Mouse (Mus musculus) frontal cortex, postnatal 14 days (tissue): Measurements from ENCODE around the gene Mylk2.

Source experiments
- DNase-seq, 2 experiments: peaks; one replicate each; pipeline ENCODE4 v3.0.0; 2022; ENCODE audit warnings: low spot score in 2 of 2

The Mylk2 gene

DNA sequence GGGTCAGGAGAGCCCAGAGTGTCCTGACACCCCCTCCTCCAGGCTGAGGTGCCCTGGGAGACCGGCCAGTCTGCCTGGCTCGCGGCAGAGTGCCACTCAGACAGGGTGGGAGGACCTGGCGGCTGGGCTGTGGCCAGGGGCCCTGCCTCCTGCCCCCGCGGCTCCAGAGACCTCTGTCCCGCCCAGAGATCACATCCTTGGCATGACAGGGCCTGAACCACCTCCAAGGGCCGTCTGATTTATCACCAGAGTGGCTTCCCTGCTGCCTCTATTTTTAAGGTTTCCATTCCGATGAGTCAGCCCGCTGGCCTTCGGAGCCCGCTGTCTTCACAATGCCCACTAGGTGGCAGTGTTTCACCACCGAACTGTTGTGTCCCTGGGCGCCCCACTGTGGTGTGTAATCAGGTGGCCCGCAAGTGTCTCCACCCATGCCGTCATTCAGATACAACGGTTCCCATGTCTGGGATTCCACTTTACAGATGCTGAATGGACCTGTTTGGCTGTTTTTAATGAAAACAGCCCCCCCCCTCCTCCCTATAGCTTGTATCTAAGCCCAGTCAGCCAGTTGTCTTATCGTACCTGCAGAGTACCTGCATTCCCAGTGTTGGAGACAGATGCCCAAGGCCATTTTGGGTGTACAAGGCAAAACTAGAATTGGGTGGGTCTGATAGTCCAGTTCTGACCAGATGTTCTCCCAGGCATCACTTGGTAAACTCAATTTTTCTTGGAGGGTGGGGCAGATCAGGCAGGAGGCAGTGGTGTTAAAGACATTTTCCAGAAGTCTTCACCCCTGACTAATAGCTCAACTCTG is 3.4 kb downstream of the Mylk2 start:
- DNase-seq: peak; percentile 83 to 89

DNA sequence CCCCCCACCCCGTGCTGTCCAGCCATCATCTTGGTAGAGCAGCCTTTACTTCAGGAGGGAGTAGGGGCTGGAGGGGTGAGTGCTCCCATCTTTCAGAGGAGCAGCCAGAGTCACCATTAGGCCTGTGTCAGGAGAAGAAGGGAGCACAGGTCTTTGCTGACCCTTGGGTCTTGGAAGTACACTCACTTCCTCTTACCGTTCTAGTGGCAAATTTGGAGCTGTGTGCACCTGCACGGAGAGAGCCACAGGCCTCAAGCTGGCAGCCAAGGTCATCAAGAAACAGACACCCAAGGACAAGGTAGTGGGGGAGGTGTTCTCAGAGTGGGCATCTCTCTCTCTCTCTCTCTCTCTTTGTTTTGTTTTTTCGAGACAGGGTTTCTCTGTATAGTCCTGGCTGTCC is 4.3 kb downstream of the Mylk2 start:
- DNase-seq: no peak

GRCm38 (mm10) chr2:152916111-152916510 is 5.0 kb downstream of the Mylk2 start:
- DNase-seq: no peak

DNA sequence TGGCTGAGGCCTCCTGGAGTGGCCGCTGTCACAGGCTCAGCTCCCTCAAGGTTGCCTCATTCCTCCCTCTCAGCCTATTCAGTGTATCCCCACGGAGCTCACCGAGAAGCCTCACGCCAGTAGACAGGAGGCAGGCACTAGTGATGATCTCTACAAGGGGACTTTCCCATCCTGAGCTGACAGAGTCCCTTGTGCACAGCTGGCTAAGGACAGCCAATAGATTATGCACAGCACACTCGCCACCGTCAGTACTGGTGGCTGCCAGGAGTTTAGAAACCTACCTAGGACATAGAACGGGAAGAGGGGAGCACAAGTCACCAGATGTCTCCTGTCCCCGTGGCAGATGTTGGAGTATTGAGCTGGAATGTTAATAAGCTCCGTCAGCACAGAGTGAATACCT is 6.5 kb downstream of the Mylk2 start:
- no peak for DNase-seq

DNA sequence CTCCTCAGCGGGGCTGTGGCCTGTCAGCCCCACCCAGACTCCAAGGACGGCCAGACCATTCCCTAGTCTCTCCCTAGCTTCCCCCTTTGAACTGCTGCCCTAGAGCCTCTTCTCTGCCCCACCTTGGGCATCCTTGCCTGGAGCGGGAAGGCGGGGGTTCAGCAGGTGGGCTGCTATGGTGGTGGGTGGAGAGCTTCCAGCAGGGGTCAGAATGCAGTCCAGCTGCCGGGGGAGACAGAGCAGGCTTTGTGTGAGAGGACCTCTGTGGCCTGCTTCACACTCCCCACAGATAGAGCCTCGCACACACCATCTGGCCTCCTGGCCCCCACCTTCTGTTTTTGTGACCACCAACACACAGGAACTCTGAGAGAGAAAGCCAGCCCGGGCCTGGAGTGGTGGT is 11.2 kb downstream of the Mylk2 start:
- no peak for DNase-seq

- DNase-seq: no peak
Measured at GRCm38 (mm10) chr2:152923621-152924020, 12.5 kb downstream of the Mylk2 start.

DNA sequence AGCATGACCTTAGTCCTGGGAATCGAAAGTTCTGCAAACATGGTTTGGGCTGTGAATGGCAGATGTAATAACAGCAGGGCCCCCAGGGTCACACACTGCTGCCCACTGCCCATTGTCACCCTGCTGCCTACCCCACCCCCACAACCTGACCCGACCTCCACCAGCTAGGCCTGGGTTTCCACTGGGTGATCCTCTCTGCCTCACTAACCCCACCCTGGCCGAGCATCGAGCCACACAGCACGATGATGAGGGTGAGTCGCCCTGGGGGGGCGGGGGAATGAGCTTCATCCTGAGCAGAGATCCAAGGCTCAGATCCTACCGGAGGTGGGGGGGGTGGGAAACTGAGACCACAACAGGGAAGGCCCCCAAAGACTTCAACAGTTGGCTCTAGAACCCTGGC is 13.0 kb downstream of the Mylk2 start:
- DNase-seq: no peak

DNA sequence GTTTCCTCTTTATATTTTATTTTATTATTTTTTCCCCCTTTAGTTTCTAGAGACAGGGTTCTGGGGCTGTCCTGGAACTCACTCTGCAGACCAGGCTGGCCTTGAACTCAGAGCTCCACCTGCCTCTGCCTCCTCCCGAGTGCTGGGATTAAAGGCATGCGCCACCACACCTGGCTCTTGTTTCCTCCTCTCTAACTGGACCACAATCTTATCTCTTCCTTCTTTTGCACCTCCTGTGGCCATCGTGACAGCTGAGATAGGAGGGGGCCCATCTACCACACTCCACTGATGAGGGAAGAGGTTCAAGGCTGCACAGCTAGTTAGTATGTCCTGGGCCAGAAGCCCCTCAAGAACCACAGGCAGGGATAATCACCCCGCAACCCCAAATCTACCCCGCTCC is 13.4 kb downstream of the Mylk2 start:
- DNase-seq: no peak

- DNase-seq: no peak
Measured at GRCm38 (mm10) chr2:152925189-152925872, 14.2 kb downstream of the Mylk2 start.

DNA sequence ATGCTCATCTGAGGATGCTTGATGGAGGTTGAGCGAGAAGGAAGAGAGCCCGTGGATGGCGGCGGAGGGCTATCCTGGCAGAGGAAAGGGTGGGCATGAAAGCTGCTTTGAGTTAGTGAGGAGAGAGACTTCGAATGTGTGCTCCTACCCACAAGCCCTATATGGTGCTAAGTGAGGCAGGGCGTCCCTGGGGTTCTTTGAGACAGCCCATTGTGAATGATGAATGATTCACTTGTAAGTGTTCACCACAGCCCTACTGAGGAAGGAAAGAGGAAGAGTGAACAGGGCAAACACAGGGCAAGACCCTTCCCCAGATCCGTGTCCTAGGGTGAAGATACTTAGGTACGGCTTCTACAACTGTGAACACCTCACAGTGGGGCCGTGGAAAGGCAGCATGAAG is 15.7 kb downstream of the Mylk2 start:
- DNase-seq: no peak

GRCm38 (mm10) chr2:152927371-152927770 is 16.2 kb downstream of the Mylk2 start:
- no peak for DNase-seq

GRCm38 (mm10) chr2:152928219-152928987 is 17.3 kb downstream of the Mylk2 start:
- DNase-seq: no peak

- DNase-seq: no peak
Measured at GRCm38 (mm10) chr2:152928988-152929370, 17.8 kb downstream of the Mylk2 start.

GRCm38 (mm10) chr2:152930276-152930675 is 19.1 kb downstream of the Mylk2 start:
- DNase-seq: no peak

DNA sequence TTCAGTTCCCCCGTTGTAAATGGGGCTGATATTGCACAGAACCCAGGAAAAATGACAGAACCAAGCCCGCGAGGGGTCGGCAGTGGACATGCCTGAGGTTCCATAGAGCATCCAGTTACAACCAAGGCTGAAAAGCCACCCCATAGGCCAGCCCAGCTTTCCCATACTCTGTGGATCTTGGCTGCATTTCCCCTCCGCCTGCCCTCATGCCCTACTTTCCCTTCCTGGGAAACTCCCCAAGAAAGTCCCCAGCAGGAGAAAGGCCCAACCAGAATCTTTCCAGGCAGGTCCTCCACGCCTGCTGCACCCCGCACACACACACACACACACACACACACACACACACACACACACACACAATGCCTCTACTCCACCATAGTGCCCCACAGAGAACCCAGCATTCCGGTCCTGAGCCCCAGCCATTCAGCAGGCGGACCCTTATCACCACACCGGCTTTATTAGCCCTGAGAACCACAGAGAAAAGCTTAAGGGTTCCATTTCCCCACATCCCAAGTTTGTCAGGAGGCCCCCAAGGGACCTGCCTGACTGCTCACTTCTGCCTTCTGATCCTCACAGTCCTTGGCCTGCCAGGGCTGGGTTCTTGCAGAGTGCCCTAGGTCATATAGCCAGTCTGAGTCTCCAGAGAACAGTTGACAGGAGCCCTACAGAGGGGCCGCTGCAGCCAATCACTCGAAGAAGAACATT is 20.5 kb downstream of the Mylk2 start:
- no peak for DNase-seq

GRCm38 (mm10) chr2:152933048-152933447 is 21.9 kb downstream of the Mylk2 start, which contains the start of gene Foxs1:
TSS of gene Foxs1 (minus strand) at chr2:152933208.
- no peak for DNase-seq

- DNase-seq: no peak
Measured at GRCm38 (mm10) chr2:152933614-152934013, 22.5 kb downstream of the Mylk2 start.

GRCm38 (mm10) chr2:152939846-152940245 is 28.7 kb downstream of the Mylk2 start:
- no peak for DNase-seq

GRCm38 (mm10) chr2:152941106-152941505 is 30.0 kb downstream of the Mylk2 start:
- DNase-seq: no peak

- no peak for DNase-seq
Measured at GRCm38 (mm10) chr2:152941776-152942175, 30.6 kb downstream of the Mylk2 start.

DNA sequence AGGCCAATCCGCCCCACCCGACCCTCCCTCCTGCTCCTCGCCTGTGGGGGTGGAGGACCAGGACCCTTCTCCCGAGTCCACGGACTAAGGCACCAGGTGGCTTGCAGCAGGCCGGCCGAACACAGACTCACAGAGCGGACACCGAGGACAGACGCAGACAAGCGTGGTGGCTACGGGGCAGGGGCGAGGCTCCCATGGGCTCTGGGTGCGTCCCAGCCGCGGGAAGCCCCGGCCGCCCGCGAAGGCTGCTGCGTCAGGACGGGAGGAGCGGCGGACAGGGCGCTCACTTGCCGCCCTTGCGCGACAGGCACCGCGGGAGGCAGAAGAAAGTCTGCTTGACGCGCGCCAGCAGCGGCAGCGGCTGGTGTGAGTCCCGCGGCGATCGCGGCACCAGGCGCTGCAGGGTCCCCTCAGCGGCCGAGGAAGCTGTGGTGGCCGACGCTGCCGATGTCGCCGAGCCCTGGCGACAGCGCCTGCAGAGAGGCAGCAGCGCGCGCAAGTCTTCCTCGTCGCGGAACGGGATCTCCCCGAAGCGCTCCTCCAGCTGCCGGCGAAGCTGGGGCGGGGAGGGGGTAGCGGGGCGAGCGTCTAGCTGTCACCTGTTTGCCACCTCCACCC is 31.9 kb downstream of the Mylk2 start:
- DNase-seq: no peak
